Mouse (Mus musculus) monocyte, adult 2 months (primary cell): ENCODE results near the gene Pdzk1.

Experiments
- DNase-seq, 2 experiments: peaks; one replicate each; pipeline ENCODE4 v3.0.0; 2022; ENCODE audit warnings: low spot score in 2 of 2, low read depth in 1 of 2

Gene Pdzk1

GRCm38 (mm10) chr3:96828984-96829383 is at the start of gene Pdzk1, which contains the start of gene Cd160:
Gene Pdzk1, plus strand, starts transcription at chr3:96829284.
Gene Cd160, minus strand, starts transcription at chr3:96829351.
- no peak for DNase-seq

GRCm38 (mm10) chr3:96782236-96782635 is 46.8 kb upstream of the Pdzk1 start:
- DNase-seq, result no peak

GRCm38 (mm10) chr3:96787784-96788183 is 41.3 kb upstream of the Pdzk1 start:
- no peak for DNase-seq

GRCm38 (mm10) chr3:96788506-96788905 is 40.6 kb upstream of the Pdzk1 start:
- no peak for DNase-seq

- no peak for DNase-seq
Observed at GRCm38 (mm10) chr3:96800254-96800653, 28.8 kb upstream of the Pdzk1 start.

- DNase-seq, result no peak
Observed at GRCm38 (mm10) chr3:96802214-96802613, 26.9 kb upstream of the Pdzk1 start.

- DNase-seq, result no peak
Observed at GRCm38 (mm10) chr3:96808136-96808535, 20.9 kb upstream of the Pdzk1 start.

- no peak for DNase-seq
Observed at GRCm38 (mm10) chr3:96808651-96809050, 20.4 kb upstream of the Pdzk1 start.

- DNase-seq, result no peak
Observed at GRCm38 (mm10) chr3:96811232-96811631, 17.9 kb upstream of the Pdzk1 start.

GRCm38 (mm10) chr3:96812395-96813091 is 16.5 kb upstream of the Pdzk1 start:
- peak; percentile 5 to 44 for DNase-seq

- DNase-seq, result no peak
Observed at GRCm38 (mm10) chr3:96813106-96813505, 16.0 kb upstream of the Pdzk1 start.

GRCm38 (mm10) chr3:96813591-96814244 is 15.4 kb upstream of the Pdzk1 start:
- no peak for DNase-seq

GRCm38 (mm10) chr3:96814342-96814741 is 14.7 kb upstream of the Pdzk1 start:
- DNase-seq, result no peak

- no peak for DNase-seq
Observed at GRCm38 (mm10) chr3:96820116-96820915, 8.8 kb upstream of the Pdzk1 start.

- no peak for DNase-seq
Observed at GRCm38 (mm10) chr3:96821581-96821980, 7.5 kb upstream of the Pdzk1 start.

- no peak for DNase-seq
Observed at GRCm38 (mm10) chr3:96823701-96824100, 5.4 kb upstream of the Pdzk1 start.

- no peak for DNase-seq
Observed at GRCm38 (mm10) chr3:96824614-96825013, 4.5 kb upstream of the Pdzk1 start.

GRCm38 (mm10) chr3:96825261-96825660 is 3.8 kb upstream of the Pdzk1 start:
- DNase-seq, result no peak

GRCm38 (mm10) chr3:96828308-96828864 is 698 bp upstream of the Pdzk1 start:
- DNase-seq, result no peak

GRCm38 (mm10) chr3:96829856-96830255 is 772 bp downstream of the Pdzk1 start:
- DNase-seq, result no peak

GRCm38 (mm10) chr3:96832930-96833329 is 3.8 kb downstream of the Pdzk1 start:
- no peak for DNase-seq
